Mouse (Mus musculus) megakaryocyte progenitor cell, adult 5-6 weeks (primary cell): ENCODE results near the gene Neurod4. TPM values are rescaled to one million over a fixed set of nuclear protein-coding genes. Genes with fewer than 3 reads are reported as not detected.
"Not testable (repeated sequence)": the region's sequence is repeated elsewhere in the genome, so short reads cannot be mapped to it uniquely, and the experiment has no call there.

Source experiments
- ATAC-seq: replicated peaks from 2 replicates; pipeline ENCODE4 v1.8.0; 2016; ENCODE audit warnings: mild to moderate bottlenecking, moderate TSS enrichment, inconsistent platforms; ENCODE audit not compliant: poor library complexity
- total RNA-seq, 2 experiments: library from RNA; stranded (forward) in 1 of 2; stranded (reverse) in 1 of 2; fragments of 157-497, 149-512 nt in 1 of 2; fragments of 200-1000 nt in 1 of 2; gene quantifications; 2 replicates each; pipeline versions ENCODE4 v1.2.3 to v1.2.4; 2015 to 2017

Gene Neurod4
- total RNA-seq (2015) (not detected in 2 replicates), total RNA-seq (2017) (not detected in 2 replicates)

DNA sequence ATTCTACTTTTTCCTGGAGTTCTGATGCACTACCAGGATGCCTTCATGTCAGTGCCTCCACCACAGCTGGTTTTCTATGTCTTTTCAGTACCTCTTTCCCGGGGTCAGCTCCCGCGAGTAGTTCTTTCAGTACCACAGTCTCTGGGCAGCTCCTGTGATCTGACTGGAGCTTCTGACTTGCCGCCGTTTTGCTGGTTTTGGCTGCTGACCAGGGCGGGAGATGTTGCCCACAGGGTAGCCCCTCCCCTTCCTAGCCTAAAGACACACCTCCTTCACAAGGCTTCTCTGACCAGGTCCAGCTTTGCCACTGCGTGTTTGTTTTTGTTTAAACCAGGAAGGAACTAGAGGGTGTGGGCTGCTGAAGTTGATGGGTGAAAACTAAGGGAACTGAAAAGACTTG, at the start of gene Neurod4:
TSS of gene Neurod4 (minus strand) at position 175 of the 400 bp plus-strand sequence.
- ATAC-seq: peak; percentile 98

DNA sequence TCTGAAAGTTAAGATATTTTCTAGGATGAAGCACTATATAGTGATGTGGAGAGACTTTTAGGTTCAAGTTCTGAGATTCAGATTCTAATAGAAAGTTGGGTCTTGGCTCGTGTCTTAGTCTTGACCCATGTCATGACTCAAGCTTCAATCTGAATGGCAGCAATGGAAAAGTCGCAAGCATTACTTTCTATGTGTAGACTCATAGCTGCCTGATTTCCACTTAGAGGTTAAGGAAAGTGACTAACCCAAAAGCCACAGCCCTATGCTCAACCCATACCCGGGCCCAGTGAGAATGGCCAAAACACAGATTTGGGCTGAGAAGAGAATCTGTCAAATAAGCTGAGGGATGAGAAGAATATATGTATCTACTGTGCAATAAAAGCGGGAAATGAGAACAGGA, 44.2 kb upstream of the Neurod4 start:
- no peak for ATAC-seq

GRCm38 (mm10) chr10:130322637-130323036, 42.6 kb upstream of the Neurod4 start, which contains the start of gene Tespa1:
Tespa1 (plus strand) TSS chr10:130322870.
- peak; percentile 94 for ATAC-seq

DNA sequence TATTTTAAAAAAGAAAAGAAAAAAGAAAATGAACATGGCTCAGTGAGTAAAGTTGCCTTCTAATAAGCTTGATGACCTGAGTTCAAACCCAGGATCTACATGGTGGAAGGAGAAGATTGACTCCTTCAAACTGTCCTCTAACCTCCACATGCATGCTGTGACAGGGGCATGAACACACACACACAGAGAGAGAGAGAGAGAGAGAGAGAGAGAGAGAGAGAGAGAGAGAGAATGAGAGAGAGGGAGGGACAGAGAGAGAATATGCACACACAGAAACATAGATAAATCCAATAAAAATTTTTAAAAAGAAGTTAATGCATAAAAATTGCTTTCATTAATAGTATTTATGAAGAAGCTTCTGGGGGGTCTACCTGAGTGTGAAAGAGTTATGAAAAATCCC, 42.0 kb upstream of the Neurod4 start:
- no peak for ATAC-seq

DNA sequence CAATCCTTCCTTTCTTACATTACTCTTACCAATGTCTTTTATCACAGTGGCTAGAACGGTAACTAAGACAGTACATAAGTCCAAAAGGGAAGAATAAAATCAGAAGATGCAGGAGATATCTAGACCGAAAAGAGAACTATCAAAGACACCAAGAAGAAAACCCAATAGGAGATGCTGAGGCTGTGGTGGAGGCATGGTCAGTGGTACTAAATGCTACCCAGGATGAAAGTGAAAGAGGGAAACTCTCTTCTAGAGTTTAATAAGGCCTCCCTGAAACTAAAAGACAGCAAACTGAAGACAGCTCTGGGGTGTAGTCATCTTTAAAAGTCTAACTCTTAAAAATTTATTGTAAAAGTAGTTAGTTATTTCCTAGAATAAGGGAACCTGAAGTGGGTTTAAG, 40.7 kb upstream of the Neurod4 start:
- ATAC-seq: peak; percentile 27

DNA sequence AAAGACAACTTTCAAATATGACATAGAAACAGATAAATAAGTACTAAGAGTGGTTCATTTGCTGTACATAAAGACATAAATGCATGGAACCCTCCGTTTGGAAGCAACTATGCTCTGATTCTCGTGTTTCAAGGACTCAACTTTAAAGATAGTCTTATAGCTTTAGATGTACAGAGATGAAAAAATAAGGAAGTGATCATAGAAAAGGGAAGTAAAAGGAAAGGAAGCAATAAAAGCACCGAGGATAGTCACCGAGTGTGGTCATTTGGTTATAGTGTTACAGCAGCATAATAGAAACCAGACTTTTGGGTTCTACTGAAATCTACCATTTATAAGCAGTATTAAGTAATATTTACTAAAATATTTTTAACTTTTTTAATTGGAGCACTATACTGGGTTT, 38.7 kb upstream of the Neurod4 start:
- peak; percentile 65 for ATAC-seq

DNA sequence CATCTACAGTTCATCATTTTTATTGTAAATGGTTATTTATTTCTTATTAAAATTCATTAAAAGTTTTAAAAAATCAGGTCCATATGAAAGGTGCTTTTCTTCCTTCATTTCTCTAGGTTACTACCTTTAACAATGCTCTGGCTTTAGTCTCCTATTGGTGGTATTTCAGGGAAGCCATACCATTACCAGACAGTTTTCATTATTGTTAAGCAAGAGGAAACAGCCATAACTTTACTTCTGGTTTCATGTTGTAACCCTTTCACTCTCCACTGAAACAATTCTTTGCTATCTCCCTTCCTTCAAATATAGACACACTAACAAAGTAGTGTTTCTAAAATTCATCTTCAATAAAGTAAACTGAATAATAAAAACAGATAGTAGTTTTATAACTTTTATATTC, 35.8 kb upstream of the Neurod4 start:
- peak; percentile 52 for ATAC-seq

DNA sequence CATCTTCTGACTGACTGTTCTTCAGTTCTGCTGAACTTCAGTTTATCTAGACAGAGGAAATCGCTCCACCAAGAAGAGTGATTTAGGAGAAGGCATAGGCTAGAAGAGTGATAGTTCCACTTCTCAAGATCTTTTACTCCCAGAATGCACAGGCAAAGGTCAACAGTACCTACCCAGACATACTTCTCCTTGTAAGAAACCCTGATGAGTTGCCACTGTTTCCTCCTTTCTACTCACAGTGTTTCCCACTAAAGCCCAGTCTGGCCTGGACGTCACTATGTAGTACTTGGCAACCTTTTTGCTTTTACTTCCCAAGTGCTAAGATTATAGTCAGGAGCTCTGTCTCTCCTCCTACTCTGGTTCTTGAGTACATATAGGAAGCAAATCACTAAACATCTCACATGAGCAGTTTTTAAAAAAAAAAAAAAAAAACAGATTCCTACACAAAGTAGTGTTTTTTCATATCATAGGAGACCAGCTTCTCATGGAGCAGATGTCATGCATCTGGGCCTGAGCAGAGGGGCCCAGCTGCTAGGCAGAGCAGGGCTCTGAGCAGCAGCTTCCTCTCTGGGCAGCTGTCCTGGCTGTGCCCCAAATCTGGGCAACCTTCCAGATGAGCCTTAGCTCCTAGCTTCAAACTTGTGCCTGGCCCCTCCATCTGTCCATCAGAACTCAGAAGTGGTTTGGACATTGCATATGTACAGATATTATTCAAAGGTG, 34.2 kb upstream of the Neurod4 start:
- peak; percentile 59 for ATAC-seq

- peak; percentile 78 for ATAC-seq
These were observed 33.5 kb upstream of the Neurod4 start for GRCm38 (mm10) chr10:130313531-130313930.

DNA sequence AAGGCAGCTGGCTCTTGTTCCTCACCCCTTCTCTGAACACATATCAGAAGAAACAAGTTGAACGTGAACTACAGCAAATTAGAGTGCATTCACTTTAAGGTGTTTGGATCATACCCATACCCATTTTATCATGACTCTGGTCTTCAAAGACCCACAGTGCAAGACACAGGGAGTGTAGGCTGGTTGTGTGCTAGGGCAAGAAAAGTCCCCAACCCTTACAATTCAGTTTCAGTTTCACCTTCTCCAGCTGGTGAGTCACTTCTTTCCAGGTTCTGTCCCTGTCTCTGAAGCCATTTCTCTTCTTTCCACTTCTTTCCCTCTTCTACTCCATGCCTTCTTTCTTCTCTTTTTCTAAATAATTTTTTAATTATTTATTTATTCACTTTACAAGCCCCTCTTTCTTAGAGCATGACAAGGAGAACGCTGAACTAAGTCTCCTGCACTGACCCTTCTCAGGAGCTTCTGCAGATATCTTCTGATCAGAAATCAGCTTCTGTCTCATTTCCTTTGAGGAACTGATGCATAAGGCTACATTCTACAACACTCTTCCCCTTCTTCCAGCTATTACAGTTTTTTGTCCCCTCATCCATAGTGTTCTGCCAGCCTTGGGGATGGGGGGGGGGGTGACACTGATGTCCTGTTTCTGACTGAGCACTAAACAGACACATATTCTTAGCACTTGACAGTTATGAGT, 31.6 kb upstream of the Neurod4 start:
- ATAC-seq: peak; percentile 39

DNA sequence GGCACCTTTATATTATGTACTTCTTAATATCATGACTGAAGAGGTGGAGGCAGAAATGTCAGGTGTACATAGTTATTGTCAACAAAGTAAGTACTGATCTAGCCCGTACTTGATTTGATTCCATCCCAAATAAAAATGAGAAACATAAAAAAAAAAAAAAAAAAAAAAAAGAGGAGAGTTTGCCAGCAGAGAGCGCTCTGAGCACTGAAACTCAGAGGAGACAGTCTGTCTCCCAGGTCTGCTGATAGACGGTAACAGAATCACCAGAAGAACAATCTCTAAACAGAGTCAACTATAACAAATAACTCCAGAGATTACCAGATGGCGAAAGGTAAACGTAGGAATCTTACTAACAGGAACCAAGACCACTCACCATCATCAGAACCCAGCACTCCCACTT, 24.1 kb upstream of the Neurod4 start:
- ATAC-seq: not testable (repeated sequence)

DNA sequence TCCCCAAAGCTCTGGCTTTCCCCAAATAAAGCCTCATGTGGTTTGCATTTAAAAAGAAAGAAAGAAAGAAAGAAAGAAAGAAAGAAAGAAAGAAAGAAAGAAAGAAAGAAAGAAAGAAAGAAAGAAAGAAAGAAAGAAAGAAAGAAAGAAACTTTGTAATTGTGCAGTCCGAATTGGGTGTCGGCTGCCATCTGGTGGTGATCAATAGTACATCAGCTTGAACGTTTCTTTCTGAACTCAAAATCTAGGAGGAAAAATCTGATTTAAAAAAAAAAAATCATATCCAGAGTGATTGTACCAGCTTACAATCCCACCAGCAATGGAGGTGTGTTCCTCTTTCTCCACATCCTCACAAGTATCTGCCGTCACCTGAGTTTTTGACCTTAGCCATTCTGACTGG, 18.7 kb upstream of the Neurod4 start:
- ATAC-seq: peak; percentile 91

DNA sequence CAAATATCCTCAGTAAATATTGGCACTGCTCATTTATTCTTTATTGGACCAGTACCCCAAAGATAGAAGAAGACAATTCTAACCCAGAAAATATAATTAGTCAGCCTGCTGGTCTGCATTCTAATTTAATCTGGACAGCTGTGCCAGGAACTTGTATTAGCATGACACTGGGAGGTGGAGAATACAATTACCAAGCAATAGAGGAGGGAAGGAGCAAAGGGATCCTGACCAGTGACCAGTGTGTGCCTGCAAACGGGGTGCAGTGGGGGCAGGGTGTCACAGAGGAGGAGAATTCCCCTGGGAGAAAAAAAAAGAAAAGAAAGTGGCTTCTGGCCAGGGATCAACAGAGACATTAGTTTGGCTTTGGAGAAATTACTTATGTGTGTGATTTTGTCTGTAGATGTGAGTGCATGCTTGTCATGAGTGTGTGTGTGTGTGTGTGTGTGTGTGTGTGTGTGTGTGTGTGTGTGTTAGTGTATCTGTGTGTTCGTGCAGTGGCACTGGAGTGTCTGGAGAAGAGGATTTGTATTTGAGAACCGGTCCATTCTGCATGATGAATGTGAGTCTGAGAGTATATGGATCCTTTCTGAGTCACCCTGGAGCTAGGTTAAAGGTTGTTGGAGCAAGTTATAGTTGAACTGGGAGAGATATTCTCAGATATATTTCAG, 13.8 kb upstream of the Neurod4 start:
- no peak for ATAC-seq

GRCm38 (mm10) chr10:130288007-130288406, 8.0 kb upstream of the Neurod4 start:
- no peak for ATAC-seq

GRCm38 (mm10) chr10:130287201-130287600, 7.2 kb upstream of the Neurod4 start:
- ATAC-seq: no peak

DNA sequence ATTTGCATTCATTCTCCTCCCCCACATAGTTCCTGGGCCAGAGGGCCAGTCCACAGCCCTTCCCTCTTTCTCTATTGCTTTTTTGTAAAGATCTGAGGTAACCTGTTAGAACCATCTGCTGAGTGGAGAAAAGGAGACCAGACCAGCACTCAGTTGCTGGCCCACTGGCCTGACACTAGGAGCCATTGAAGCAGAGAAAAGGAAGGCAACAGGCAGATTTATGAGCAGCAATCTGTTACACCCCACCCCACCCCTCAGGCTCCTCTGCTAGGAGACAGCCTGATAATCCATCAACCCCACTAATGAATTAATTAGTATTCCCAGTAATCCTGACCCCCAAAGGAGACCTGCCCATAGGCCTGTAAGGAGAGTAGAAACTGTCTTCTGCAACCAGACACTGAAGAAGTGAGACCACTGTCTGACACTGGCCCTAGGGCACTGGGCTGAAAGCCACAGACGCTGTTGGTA, 2.0 kb upstream of the Neurod4 start:
- no peak for ATAC-seq

GRCm38 (mm10) chr10:130276496-130276895, 3.5 kb downstream of the Neurod4 start:
- ATAC-seq: no peak

- ATAC-seq: no peak
These were observed 4.3 kb downstream of the Neurod4 start for GRCm38 (mm10) chr10:130275759-130276158.

GRCm38 (mm10) chr10:130263203-130263602, 16.8 kb downstream of the Neurod4 start:
- ATAC-seq: no peak

- ATAC-seq: no peak
These were observed 20.6 kb downstream of the Neurod4 start for GRCm38 (mm10) chr10:130259483-130259882.

DNA sequence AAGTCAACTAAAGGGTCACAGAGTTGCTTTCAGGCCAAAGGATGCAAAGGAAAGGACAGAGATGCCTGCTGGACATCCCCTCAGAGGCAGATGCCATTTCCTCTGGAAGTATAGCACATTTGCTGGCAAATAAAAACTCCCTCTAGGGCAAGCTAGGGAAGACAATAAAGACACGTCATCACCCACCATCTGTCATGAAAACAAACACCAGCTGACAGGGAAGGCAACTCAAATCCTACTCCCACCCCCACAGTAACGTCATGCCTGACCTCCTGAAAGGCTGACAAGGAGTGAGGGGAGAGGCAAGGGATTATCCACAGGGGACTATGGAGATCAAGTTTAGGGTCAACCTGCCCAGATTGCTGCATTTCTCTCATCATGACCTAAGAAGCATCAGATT, 35.8 kb downstream of the Neurod4 start:
- ATAC-seq: no peak
